Mouse (Mus musculus): ENCODE measurements at regions not wholly inside any gene's neighbourhood (a gene's known extent, or its start where the extent isn't known, plus 50 kb on each side); places are given as distances from the start of the nearest gene placed in this dataset.
"Not testable (repeated sequence)": the region's sequence is repeated elsewhere in the genome, so short reads cannot be mapped to it uniquely, and the experiment has no call there.

DNA sequence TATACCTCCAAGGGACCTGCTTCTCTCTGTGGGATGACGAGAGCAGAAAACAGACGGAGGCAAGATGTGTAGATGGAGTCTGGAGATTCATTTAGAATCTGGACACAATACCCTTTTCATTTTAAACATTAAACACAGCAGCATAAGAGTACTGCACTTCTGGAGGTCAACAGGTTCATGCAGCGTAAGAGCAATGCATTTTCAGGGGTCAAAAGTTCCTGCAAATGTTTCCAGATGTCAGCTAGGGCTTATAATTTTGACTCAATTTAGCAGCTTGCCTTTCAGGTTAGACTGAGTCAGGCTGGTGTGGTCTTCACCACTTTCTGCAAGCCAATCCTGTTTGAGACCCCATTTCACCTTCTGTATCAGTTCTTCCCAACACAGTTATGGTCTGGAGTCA lies 277.9 kb downstream of the Hace1 start:
- no peak for DNase-seq (ENCODE audit: extremely low read depth, low read depth)

DNA sequence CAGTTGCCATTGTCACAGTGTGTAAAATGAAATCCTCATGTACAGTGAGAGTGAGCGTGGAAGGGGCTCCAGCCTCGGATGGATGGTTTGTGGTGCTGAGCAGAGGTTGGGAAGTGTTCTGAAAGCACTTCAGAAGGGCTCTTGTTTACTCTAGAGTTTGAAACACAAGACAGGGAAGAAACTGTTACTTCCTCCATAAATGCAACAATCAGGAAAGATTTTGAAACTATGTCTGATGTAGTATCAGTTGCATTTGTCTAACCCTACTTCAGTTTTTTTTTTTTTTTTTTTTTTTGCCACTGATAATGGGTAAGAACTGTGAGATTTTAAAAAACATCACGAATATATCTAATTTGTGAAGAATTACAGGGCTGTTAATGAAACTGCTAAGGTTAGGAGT lies 281.5 kb downstream of the Hace1 start:
- no peak for DNase-seq (ENCODE audit: extremely low read depth, low read depth)

DNA sequence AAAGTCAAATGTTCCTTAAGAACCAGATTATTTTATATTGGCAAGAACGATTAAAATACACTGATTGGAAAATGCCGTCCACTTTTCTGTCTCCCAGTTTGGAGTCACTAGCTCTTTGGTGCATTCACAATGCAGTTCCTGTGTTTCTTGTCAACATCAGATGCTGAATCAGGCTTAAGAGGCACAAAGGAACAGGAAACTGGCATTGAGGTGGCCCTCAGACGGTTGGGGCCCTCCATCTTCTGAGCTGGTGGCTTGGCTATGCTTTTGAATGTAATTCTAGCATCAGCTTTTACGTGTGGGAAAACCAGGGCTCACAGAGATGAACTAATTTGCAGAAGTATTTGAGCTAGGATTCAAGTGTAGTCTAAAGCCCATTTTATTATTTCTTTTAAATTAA lies 282.3 kb downstream of the Hace1 start:
- DNase-seq (ENCODE audit: extremely low read depth, low read depth), result no peak

DNA sequence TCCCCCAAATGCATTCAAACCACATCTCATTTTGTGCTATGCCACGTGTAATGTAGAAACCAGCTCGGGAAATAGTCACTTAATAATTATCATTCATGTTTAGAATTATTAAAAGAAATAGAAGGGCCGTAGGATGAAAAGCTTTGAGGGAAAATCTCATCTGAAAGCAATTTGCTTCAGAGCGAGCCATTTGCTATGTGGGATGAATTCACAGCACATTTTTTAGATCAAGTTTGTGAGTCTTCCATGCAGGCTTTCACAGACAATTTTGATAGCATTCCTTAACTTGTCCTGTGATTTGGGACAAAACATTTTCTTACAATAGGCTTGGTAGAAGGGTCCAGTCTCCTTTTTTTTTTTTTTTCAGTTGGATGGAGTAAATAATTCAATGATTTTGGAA lies 283.1 kb downstream of the Hace1 start:
- DNase-seq (ENCODE audit: extremely low read depth, low read depth), result no peak

DNA sequence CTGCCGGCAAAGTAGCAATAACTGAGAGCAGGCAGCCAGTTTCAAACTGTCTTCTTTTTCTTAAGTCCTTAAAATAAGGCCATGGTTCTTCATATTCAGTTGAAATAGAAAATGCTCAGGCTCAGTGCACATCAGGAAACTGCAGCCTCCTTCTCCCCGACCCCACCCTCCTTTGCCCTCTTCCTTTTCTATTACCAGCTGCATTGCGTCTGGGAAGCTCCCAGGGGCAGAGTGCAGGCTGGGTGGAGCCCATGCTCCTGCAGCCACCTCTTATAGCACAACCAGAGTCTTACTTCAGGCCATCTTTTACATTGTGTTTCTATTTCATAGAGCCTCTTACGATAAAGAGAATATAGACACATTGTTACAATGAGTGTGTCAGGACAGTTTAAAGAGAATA lies 288.2 kb downstream of the Hace1 start:
- no peak for DNase-seq (ENCODE audit: extremely low read depth, low read depth)

DNA sequence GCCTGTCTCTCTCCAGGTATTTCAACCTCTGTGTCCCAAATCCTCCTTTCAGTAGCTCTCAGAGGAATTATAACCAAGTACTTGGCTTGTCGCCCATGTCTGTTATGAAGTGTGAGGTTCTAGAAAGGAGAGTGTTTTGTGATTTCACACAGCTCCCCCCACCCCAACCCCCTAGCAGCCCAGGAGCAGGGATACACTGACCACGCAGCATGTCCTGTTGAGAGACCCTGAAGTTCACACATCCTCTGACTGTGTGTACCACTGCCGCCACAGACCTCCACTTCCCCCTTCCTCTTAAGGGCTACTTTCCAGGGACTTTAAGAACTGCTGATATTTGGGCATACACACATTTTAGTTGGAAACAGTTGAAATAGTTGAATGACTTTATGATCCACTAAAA lies 289.2 kb downstream of the Hace1 start:
- no peak for DNase-seq (ENCODE audit: extremely low read depth, low read depth)

DNA sequence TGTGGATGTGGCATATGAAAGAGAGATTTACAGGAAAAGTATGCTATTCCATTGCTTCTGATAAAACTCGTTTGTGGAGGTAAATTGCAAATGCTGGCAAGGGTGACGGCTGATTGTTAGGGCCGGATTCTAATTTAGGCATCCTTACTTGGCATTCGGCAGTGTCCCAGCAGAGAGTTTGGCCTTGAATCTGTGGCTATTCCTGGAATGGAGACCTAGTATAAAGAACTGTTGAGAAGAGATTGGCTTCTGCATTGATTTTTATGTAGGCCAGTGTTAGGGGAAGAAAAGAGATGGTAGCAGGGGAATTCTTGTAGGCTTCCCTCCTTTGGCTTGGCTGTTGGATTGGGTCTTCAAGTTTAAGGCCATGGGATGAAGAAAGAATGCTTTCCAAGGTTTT lies 293.4 kb downstream of the Hace1 start:
- no peak for DNase-seq (ENCODE audit: extremely low read depth, low read depth)

DNA sequence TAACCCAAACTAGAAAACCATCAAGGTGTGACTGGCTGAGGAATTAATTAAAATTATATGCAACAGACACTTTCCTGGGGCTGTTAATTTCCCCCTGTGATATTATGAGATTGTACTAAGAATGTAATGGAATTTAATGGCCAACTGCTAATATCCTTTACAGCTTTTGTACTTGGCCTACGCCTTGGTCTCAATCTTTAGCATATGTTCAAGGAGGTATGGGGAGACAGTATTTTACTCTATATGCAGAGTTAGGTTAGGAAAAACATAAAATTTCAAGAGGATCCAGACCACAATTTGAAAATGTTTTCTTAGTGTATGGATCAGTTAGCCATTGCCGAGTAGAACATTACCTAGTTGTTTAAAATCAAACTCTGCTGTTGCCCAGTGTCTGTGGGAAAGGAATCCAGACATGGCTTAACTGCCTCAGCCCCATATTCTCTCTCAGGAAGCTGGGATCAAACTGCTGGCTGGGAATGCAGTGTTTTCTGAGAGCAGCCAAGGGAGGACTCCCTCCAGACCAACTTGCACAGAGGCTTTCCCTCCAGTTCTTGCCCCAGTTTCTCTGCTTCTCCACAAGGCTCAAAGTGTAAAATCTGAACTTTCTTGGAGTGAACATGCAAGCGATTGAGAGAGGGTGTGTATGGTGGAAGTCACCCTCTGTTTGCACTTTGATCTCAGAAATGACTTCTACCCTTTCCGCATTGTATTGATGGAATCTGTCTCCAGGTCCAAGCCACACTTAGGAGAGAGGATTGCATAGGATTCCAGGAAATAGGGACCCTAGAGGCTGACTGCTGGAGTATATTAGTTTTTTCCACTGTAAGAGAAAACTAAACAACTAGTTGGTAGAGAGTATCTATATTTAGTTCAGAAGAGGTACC lies 294.6 kb downstream of the Hace1 start:
- DNase-seq (ENCODE audit: extremely low read depth, low read depth), result no peak

DNA sequence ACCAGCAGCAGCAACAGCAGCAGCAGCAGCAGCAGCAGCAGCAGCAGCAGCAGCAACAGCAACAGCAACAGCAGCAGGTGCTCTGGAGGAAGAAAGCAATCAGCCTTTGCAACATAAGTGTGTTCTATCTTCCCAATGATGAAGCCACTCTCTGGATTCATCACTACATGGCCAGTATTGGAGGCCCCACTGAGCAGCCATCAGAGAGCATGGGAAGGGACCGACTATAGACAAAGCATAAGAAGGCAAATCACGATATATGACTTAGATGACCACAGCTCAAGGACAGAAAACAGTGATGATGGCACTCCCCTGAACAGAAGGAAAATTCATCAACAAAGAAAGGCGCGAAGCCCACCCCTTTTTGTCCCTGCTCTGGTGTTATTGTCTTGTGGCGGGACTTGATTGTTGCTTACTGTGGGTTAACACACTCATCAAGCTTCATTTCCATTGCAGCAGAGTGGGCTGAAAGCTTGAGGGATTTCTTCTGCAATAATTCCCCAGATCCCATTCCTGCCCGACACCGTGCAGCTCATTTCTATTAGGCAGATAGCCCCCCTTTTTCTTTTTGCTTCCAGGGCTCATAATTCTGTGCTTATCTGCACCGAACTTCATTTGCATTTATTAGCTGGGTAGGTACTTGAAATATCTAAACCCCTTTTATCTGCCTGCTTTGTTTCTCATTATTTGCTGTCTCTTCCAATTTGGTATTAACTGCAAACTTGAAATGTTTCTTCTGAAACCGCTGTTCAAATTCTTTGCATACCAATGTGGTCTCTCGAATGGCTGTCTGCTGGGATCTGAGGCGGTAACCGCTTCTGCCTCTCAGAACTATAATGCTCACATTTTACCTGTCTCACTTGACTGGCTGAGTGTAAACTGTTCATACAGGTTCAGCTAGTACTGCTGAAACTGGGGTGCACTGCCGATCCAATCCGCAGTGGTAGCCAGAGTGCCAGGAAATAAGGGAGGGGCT lies 296.5 kb downstream of the Hace1 start:
- no peak for DNase-seq (ENCODE audit: extremely low read depth, low read depth)

DNA sequence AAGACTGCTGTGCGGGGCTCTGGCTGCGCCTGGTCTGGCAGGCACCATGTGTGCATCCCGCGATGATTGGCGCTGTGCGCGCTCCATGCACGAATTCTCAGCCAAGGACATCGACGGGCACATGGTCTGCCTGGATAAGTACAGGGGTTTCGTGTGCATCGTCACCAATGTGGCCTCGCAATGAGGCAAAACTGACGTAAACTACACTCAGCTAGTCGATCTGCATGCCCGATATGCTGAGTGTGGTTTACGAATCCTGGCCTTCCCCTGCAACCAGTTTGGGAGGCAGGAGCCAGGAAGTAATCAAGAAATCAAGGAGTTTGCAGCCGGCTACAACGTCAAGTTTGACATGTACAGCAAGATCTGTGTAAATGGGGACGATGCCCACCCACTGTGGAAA lies 297.7 kb downstream of the Hace1 start:
- DNase-seq (ENCODE audit: extremely low read depth, low read depth), result not testable (repeated sequence)

DNA sequence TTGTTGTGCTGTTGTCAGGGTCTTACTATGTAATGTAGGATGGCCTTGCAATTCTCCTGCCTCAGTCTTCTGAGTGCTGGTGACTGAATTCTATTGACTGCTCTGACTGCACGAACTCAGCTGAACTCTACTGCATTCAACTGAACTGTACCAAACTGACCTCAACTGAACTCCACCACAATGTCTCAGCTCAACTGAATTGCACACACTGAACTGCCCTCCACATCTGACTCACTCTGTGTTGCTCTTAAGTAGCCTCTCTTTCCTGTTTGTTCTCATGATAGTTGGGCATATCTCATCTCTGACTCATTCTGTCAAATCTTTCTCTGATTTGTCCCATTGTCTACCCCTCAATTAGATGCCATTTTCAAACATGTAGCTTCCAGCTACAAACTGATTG lies 306.1 kb downstream of the Hace1 start:
- DNase-seq (ENCODE audit: extremely low read depth, low read depth), result no peak

DNA sequence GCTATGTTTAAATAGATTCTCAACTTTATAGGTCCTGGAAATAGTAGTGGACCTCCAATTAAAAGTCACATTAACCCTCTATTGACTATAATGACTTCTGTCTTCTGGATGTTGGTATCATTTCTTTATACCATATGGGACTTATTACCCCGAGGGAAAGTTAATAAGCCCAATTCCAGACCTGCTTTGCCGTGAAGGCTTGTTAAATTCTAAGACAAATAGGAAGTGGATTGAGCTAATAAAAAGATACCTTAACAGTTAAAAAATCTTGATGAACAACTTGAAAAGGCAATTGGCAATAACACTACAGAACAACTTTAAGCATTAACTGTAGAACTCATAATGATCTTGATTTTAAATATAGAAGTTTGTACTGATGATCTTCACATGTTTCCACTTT lies 309.0 kb downstream of the Hace1 start:
- no peak for DNase-seq (ENCODE audit: extremely low read depth, low read depth)

DNA sequence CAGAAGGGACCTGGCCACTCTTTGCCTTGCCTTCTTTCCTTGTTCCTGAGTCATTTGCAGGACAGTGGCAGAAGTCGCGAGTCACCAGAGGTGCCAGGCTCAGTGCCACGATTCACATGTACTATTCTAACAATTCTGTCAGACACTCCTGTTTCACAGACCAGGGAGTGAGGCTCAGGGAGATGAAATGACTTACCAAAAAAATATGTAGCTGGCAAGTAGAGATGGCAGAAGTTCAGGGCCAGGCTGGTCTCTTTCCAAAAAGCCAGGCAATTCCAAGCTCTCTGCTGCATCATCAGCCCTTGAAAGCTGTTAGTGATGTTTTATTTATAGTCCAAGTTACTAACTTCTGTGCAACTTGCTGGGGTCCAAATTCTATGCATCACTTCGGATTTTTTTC lies 311.2 kb downstream of the Hace1 start:
- no peak for DNase-seq (ENCODE audit: extremely low read depth, low read depth)

DNA sequence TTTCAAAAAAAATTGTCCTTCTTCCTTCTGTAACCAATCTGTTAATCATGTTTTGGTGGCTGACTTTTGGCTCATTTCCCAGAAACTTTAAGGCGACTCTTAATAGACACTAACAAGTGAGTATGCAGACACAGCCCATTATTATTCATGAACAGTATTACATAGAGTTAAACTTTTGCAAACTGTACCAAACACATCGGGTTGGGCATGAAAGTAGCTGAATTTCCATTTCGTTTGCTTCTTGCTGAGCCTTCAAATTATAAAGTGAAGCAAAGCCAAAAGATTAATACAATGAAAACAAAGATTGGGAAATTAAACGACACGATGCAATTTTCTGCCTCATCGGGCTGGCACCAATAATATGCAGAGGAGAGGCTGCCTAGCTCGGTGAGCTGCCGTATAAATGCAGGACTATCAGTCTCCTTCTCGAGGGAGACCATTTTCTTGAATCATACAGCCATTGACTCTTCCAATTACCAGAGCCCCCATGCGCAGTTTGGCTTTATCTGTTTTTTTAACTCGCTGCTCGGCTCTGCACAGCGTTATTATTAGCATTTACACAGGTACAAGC lies 311.8 kb downstream of the Hace1 start:
- DNase-seq (ENCODE audit: extremely low read depth, low read depth), result no peak

DNA sequence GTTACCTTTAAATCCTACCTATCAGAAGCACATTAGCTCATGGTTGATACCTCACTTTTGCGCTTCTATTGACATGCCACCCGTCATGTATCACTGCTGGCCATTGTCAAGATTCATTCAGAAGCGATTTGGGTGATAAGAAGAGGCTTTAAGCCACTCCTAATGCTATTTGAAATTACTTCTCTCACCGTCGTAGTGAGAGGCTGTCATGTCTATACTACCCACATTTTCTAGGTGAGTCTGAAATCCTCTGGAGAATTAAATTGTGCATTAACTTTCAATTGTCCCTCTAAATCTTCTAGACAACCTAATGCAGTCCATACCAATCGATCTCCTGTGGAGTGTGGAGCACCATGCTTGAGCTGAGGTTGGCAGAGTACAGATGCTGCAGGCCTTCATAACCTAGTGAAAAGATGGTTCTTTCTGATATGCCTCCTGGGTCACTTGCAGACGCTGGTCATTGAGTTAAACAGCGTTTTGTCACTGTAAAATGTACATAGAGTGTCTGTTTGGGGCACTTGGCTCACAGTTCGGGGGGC lies 312.5 kb downstream of the Hace1 start:
- DNase-seq (ENCODE audit: extremely low read depth, low read depth), result no peak

DNA sequence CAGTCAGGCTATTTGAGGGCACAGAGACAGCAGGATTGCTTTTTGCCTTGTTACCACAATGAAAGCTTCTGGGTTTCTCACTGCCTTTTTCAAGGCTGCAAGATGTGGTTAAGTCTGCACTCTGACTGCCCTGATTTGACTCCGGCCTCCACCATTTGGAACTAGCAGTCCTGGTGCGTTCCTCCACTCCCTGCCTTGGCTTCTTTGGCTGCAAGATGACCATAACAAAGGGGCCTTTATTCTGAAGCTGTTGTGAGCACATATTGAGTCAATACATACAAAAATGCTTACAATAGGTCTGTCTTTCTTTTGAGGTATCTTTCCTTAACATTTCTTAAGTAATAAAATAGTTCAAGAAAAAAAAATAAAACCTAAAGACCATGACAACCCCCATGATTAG lies 314.8 kb downstream of the Hace1 start:
- DNase-seq (ENCODE audit: extremely low read depth, low read depth), result no peak

DNA sequence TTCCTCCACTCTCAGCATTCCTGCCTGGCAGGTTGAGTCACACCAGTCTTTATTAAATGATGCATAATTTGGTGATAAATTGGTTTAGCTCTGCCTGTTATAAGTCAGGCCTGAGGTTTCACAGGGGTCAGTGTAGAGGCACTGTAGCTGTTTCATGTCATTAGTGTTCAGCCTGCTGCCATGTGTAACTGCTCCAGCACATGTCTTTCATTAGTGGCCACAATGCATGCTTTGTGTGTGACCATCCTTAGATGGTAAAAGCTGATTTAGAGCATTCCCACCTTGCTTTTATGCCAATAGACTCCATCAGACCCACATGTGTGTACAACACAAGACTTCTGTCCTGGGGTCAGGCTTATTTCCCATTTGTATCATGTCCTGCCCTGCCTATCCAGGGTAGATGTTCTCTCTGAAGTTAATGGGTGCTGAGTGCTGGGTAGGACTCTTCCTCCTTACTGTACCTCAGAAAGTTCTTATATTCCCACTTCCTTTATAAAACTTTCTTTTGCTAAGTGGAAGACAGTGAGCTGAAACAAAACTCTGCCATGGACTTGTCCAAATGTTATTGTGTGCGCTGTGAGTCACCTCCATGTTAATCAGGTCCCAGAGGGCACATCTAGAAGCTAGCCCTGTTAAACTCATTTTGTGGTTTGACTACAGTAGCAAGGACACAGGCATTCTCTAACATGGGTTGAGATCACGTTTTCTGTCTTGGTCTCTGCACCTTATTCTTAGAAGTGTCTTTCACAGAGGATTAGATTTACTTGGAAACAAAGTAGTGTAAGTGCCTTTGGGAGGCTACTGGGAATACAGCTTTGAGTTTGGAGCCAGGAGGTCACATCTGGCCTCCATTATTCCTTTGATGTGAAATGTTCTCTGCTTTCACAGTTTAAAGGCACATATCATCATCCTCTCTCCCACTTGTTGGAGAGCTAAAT lies 316.5 kb downstream of the Hace1 start:
- DNase-seq (ENCODE audit: extremely low read depth, low read depth), result no peak

DNA sequence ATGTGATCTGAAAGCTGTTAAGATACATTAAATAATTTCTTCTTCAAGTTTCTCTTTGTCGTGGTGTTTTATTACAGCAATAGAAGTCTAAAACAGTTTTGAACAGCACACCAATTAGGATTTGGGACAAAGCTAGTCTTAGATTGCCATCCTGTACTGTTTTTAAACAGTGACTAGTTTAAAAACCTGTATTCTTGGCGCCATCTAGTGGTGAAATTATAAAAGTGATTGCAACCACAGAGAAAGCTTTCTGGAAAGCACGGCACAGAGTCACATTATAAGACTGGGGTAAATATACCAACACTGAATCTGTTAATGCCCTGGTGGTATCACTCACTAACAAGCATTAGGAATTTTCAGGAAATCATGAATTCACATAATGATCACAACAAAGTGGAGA lies 339.3 kb downstream of the Hace1 start:
- DNase-seq (ENCODE audit: extremely low read depth, low read depth), result peak; percentile 20

DNA sequence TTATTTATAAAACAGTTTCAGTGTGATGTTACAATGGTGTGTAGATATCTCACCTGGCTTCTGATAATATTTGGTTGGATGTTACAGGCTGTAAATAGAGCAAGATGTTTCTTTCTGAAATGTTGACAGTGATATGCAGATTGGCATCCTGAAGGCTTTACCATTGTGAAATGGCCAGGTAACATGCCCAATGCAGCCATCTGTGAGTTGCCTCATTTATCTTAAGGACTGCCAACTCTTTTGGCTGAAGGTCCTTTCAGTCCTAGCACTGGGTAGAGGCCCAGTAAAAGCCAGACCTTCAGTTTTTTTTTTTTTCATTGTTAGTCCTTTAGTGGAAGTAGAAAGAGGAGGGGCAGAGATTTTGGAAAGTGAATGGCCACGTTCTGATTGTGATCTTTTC lies 348.1 kb downstream of the Hace1 start:
- no peak for DNase-seq (ENCODE audit: extremely low read depth, low read depth)

DNA sequence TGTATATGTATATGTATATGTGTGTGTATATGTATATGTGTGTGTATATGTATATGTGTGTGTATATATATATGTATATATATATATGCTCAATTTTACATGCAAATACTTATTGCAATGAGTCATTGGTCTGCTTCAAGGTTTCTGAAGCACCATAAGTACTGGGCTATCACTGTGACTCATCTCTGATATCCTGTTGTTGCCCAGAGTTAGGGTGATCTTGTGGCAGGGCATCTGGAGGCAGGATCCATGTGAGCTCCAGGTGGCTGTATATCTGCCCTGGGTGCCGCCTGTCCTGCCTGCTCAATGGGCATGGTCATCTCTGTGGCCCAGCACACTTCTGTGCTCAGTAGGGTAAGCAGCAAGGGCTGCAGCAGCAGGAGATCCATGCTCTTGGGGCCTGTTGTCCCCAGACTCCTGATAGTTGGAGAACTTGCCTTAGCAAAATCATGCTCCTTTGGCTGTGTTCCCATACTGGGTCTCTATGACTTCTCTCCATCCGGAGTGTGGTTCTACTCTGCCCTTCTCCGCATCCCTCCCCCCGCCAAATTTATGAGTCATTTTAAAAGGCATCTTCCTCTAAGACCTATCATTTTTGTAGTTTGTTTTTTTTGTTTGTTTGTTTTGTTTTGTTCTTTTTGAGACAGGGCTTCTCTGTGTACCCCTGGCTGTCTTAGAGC lies 356.1 kb downstream of the Hace1 start:
- DNase-seq (ENCODE audit: extremely low read depth, low read depth), result no peak

Data from MEL-GATA-1-ER (cell line).